Mouse (Mus musculus): ENCODE measurements around the gene Ccdc78.

Ccdc78 gene

DNA sequence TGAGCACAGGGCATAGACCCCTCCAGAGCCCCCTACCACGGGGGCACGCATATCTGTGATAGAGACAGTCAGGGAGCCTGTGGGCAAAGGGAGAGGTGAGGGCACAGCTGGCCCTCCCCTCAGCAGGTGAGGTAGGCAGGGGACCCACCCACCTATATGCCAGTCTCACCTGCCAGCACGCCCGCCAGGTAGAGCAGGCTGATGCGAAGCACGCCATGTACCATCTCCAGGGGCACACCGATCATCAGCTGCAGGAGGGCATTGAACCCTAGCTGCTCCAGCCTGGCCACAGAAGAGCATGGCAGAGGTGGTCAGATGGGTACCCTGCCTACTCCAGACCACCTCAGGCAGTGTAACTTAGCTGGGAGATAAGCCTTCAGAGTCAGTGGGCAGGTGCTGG lies 48.9 kb downstream of the Ccdc78 start:
- no peak for DNase-seq

- DNase-seq: no peak
Measured at GRCm38 (mm10) chr17:25835816-25836215, 49.4 kb downstream of the Ccdc78 start.

DNA sequence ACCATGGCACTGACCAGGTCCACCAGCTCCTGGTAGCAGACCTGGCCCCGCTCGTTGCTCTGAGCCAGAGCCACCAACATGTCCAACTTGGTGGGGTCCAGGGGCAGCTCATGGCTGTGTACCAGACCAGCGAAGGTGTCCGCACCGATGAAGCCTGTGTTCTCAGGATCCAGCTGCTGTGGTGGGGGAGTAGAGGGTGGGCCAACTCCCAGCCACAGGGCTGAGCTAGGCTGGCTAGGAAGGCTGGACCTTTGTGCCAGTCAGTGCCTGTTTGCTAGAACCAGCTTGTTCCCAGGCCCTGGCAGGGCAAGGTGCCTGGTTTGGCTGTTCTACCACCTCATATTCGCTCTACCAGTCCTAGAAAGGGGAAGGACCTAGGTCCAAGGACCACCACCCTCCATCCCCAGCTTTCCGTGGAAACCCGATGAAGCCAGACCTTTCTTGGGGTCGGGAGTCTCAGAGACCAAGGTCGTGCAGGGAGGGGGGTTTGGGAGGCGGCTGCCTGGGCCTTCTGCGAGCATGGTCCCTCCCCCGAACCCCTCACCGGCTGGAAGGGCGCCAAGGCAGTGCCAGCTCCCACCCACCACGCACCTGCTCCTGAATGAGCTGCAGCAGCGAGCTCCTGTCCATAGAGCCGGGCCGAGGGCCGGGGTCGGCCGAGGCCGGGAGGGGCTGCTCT lies 50.2 kb downstream of the Ccdc78 start:
- DNase-seq: peak; percentile 60

- peak; percentile 75 for DNase-seq
Measured at GRCm38 (mm10) chr17:25837076-25837410, 50.7 kb downstream of the Ccdc78 start, which contains the start of gene Rhbdl1. TSS of gene Rhbdl1 (minus strand) at chr17:25837295.

- DNase-seq: no peak
Measured at GRCm38 (mm10) chr17:25837533-25837932, 51.2 kb downstream of the Ccdc78 start.

- no peak for DNase-seq
Measured at GRCm38 (mm10) chr17:25838904-25839303, 52.5 kb downstream of the Ccdc78 start.

DNA sequence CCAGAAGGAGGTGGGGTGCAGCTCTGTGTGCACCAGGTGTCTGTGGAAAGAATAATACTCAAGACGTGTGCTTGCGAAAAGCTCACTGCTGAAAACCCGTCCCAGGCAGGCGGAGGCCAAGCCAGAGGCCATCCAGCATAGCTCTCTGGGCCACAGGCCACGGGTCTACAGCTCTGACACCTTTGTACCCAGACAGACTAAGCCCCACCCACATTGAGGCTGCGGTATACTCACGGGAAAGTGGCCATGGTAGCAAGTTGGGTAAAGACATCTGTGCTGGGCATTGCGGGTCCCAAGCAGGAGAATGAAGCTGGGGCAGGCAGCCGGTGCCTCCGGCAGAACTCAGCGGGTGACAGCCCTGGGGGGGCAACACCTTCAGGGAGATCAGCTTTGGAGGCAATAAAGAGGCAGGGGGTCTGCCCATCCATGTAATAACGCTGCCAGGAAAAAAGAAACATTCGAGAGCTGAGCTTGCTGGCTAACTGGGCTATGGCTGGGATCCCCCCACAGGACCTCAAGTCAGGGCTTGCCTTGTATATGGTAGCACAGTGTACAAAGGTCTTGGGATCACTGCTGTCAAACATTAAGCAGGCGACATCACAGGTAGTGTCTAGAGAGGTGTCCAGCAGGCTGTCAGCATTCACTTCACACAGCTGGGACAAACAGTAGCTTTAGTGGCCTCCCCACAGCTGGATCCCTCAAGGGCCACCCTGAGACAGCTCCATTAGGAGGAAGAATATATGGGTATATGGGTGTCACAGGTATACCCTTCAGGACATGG lies 53.3 kb downstream of the Ccdc78 start:
- peak; percentile 74 for DNase-seq

All from kidney, adult 11 months (tissue).